Mouse (Mus musculus) 3T3-L1 (cell line): ENCODE results near the gene Vipr1.

Source experiments
- DNase-seq: peaks from one replicate; pipeline ENCODE4 v3.0.0-alpha.2; 2015; ENCODE audit warnings: low read depth, low spot score

Vipr1 gene

DNA sequence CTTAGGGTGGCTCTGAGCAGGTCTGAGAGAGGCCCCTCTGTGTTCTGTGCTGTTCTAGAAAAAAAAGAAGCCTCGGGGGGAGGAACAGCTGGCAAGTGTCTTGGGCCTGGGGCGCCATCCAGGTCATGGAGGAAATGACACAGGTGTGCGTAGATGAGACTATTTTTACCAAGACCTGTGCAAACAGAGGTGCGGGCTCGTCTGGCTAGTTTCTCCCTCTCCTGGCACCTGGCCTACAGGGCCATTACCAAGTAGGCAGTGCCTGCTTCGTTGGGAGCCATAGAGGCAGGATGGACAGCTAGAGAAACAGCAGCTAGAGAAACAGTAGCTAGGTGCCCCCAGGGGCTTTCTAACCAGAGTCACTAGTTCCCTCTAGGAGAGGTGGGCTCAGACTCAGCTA lies 9.2 kb upstream of the Vipr1 start:
- DNase-seq: no peak

DNA sequence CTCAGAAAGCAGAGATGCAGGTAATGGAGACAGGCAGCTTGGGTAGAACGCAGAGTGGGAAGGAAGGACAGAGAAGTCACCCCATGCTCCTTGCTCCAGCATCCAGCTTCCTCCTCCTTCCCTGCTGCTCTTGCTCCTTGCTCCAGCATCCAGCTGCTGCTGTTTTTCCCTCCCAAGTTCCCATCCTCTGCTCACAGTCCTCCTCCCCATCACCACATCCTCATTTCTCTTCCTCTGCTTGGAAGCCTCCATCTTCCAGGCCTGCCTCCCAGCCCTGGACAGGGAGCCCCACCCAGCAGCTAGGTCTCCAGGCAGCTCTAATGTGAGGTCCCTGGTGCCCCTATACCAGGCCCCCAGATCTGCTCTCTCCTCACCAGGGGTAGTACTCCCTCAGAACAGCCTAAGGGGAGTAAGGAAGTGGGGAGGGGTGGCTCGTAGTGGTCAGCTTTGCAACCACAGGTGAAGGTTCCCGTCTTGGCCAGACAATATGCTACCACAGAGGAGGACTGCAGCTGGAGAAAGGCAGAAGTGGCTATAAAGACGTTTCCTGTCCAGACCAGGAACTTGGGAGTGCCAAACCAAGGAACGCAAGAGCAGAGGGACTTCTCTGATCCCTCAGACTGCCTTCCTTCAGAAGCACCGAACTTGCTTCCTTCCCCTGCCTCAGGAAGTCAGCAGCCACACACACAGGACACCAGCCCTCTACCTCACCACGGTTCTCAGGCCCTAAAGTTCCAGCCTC lies 6.5 kb upstream of the Vipr1 start:
- DNase-seq: no peak

DNA sequence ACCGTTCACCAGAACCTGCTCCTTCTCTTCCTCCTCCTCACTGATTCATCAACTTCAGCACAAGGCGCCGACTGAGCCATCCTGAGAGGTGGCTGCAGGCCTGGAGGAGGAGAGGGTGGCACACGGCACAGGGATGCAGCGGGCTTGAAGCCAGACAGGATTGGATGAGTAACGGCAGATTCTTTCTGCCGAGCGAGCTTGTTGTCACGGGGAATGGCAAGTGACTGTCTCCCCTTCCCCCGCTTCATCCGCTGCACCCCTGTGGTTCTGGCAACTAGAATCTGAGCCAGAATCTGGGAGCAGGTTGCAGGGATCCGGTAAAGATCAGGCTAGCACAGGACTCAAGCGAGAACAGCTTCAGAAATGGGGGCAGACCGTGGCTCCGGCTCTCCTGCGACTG lies 2.7 kb upstream of the Vipr1 start:
- no peak for DNase-seq

DNA sequence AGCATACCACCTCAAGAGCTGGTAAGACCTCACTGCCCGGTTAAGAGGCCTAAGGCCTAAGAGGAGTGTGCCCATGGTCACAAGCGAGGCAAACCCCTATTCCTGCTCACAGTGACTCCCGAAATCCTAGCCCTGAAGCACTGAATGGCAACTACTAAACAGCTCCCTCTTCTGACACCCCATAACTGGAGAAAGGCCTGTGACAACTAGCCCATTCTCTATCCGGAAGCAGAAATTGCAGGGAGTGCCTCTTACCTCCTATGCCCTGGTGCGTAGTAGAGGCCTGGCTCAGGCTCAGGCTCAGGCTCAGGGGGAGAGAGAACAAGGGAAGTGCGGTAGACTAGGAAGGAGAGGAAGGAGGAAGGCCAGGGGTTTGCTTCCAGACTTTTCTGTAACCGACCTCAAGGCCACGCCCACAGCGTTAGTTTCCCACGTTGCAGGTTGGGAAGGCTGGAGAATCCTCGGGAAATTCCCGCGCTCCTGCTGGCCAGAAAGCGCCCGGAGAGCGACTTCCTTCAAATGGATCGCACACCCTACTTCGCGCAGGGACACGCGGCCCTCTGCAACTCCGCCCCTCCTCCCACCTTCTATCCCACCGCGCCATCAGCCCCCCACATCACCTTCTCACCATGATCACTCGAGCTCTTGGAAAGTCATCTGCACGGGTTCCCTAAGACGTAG lies 1.1 kb upstream of the Vipr1 start:
- no peak for DNase-seq

DNA sequence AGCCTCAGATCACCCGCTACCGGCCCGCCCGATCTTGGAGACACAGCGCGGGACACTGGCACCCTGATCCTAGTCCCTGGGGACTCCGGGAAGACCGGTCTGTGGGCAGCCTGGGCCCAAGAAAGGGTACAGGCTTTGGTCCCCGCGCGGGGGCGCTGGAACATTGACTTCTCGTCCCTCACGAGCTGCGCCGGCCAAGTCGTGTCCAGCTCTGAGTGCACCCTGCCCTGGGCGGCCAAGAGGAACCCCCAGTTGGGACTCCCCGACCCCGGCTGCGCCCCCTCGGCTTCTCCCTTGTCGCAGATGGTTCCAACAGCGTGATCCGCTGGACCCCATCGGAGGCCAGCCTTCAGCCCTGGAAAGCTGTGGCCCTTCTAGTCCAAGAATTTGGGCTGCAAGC lies 515 bp upstream of the Vipr1 start, which contains the start of gene Lyzl4:
Gene Lyzl4, minus strand, starts transcription at position 96 of the 400 bp plus-strand sequence.
- peak; percentile 34 for DNase-seq

DNA sequence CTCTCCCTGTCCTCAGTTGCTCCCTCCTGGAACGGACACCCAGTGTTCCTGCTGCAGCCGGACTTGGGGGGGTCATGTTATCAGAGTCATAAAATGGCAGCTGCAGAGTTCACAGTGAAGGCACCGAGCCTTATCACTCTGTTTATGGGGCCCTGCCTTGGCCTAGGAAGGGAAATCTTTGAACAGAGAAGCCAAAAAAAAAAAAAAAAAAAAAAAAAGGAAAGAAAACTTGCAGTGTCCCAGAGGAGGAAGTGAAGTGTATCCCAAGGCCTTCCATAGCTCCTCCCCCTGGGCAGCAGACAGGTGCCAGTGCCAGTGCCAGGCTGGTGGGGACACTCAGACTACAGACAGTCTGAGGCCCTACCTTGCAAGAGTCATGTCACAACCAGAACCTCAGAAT lies 2.3 kb downstream of the Vipr1 start:
- no peak for DNase-seq

DNA sequence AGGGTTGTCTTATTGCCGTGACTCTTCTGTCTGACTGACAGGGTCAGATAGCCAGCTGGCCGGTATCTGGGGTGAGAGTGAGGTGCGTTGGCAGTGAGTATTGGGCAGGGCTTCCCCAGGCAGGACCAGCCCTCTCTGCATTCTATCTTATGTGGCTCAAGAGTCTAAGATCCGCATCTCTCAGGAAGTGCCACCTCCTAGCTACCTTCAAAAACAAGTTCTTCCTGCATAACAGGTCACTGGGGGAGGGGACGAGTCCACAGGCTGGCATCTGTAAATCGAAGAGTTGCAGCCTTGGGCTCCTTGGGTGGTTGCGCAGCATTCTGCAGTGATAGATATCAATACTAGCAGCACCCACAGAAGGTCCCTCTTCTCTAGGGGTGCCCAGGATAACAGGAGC lies 4.5 kb downstream of the Vipr1 start:
- no peak for DNase-seq

DNA sequence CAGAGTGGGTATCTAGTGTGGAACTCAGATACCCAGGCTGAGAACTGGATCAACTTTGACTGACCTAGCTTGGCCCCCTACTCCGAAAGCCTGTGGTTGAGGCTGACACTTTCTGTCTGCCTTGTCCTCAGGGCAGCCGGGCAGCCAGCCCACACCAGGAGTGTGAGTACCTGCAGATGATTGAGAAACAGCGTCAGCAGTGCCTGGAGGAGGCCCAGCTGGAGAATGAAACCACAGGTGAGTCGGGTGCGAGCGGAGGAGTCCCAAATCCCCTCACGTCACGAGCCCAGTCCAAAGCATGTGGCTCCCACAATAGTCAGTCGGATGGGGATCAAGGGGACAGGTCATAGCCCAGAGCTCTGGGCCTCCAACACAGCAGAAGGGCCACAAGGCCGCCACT lies 11.2 kb downstream of the Vipr1 start:
- DNase-seq: no peak

DNA sequence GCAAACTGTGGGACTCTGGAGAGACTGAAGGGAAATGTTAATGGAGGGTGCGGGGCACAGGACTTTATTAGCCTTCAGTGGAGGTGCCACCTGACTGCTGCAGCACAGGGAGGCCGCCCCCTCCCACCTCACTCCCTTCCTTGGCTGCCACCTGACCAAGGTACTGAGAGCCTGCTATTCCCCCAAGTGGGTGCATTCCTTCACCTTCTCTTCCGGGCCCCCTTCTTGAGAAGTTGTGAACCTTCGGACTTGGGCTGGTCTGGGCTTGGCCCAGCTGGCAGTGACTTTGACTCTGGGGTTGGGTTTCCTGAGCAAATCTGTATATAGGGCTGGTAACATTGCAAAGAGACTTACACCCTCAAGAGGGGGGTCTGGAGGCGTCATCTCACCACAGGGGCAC lies 13.8 kb downstream of the Vipr1 start:
- no peak for DNase-seq

DNA sequence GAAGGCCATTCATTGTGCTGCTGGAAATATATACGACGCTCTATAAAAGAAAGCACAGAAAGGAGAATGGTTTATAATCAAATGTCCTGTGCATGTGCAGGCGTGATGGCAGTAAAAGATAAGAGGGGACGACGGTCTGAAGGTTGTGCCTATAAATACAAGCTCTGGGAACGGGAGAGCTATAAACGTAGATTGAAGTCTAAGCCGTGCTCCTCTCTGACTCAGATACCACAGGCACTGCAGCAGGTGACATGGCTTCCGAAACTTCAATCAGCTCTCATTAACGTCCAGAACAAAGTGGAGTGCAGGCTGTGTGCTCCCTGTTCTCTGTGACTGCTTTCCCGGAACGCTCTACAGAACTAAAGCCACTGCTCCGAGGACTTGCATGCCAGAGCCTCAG lies 14.6 kb downstream of the Vipr1 start:
- no peak for DNase-seq

DNA sequence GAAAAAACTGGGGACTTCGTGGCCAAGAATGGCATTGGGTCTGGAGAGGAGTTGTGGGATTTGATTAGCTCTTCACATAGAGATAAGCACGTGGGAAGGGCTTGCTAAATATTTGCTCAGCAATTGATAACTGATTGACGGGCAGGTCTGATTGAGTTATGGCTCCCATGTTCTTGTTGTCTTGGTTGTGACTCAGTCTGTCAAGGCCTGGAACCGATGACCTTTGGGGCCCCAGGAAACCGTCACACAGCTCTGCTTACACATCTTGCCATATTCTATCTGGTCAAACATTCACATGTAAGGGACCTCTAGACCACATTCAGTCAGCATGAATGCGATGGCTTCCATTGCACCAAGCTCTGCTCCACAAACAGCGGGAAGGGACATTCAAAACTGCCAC lies 15.7 kb downstream of the Vipr1 start:
- no peak for DNase-seq

DNA sequence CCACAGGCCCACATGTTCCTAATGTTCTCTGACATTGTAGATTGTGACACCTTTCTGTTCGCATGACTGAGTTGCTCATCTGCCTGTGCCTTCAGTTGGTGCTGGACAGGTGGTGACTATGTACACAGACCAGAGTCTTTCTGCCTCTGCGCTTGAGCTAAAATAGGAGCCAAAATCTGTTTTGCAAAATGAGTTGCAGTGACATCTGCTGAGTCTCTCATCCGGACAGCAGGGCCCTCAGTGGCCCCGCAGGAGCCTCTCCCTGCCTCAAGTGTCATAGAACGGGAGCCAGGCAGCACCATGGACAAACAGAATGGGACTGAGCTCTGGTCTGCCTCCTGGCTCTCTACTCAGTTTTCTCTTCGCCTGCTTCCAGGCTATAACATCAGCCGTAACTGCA lies 17.3 kb downstream of the Vipr1 start:
- DNase-seq: no peak

DNA sequence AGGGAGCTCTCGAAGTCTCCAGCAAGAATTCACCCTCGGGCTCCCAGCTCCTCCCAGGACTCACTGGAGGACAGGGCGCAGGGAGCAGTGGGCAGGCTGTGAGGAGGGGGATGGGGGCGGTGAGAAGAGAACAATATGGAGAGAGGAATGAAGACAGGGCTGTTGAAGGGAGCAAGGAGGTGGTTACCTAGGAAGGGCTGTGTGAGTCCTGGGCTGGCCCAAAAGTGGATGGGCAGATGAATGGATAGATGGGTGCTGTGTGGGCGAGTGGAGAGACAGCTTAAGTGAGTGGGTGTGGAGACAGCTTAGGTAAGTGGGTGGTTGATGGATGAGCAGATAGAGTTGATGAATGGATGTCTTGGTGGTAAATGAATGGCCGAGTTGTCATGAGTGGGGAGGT lies 21.0 kb downstream of the Vipr1 start:
- DNase-seq: no peak

DNA sequence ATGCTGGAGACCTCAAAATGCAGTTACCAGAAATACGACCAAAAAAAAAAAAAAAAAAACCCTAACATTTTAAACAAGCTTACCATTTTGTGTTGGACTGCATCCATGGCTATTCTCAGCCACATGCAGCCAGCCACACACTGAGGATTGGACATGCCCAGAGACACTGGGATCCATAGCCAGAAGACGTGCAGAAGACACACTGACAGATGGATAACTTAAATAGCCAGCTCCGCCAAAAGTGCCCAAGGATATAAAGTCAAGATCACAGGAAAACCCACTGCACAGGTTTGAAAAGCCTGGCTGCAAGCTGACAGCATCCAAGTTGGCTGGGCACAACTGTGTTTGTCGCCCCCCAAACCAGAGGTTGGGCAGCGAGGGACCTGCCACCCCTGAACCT lies 21.6 kb downstream of the Vipr1 start:
- no peak for DNase-seq

DNA sequence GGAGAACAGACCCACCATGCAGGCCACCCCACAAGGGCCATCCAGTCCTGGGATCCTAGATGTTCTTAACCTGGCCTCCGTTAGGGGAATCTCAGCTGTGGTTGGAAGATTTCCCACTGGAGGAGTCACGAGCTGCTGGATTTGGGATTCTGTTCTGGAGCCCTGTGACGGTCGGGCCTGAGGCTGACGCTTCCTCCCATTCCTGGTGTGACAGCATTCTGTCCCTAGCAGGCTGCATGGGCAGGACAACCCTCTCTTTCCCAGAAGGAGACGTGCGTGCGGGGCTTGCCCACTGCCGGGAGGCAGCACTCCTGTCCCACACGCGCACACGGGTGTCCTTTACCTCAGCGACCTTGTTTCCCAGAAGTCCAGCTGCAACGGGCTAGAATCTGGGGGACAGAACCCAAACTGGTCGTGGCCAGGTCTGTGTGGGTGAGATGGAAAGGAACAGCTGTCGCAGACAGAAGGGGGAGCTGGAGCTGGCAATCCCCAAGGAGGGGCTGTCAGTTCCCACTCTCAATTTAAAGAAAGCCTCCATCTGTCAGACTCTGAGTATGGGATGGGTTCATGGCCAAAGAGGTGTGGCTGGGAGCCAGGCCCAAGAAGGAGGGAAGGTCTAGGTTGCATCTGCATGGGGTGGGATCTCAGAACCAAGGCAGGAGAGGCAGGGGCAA lies 24.6 kb downstream of the Vipr1 start:
- DNase-seq: no peak

DNA sequence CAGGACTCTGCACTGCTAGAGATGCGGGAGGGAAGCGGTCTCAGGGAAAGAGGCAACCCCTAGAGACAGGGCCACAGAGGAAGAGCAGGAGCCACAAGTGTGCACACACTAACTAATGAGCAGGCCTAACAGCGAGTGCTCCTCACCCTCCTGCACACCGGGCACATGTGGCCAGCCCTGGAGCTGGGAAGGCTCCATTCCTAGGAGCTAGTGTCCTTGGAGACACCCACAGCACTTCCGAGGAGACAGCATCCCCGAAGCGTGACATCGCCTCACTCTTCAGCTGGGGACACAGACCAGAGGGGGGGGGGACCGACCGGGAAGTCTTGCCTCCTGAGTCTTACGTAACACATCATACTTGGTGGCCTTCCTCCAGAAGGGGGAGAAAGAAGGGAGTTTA lies 25.3 kb downstream of the Vipr1 start:
- no peak for DNase-seq

DNA sequence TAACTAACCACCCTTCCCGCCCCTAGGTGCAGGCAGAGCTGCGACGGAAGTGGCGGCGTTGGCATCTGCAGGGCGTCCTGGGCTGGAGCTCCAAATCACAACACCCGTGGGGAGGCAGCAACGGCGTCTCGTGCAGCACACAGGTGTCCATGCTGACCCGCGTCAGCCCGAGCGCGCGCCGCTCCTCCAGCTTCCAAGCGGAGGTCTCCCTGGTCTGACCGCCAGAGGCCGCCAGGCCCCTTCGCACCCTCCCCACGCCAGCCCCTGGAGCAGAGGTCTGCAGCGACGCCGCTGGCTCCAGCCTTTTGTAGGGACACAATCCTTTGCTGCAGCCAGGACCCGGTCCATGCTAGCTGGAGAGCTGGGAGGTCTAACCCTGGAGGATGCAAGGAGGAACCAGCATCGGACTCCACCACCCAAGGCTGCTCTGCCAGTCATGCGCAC lies 26.9 kb downstream of the Vipr1 start:
- peak; percentile 45 for DNase-seq

DNA sequence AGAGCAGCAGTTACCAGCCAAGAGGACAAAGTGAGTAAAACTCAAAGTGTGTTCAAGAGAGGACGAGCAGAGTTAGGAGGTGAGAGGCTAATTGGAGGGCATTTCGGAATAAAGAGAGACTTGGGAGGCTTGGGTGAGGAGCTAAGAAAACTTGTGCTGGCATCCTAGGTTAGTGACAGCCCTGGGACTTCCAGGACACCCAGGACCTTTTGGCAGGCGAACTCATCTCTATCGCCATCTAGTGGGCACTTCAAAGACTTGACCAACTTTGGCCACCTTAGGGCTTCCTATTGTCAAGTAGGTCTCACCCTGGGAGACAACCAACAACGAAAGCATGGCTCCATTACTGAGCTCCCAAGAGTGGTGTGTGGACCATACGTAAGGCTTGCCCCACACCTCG lies 28.8 kb downstream of the Vipr1 start:
- peak; percentile 72 for DNase-seq

DNA sequence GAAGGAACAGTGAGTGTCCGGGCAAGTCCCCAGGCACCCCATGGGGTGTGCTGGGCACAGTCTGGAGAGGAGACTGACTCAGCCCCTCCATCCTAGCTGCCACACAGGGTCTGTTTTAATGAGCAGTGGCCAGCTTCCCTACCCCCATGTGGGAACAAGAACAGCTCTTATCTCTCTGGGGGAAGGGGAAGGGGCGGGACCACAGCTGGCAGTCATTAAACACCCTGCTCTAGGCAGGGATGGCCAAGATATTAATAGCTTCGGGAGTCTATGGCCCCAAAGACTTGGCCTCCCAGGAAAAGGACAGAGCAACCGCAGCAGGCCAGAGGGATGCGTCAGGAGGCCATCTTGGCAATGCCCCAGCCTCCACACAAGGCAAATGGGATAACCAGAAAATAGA lies 29.8 kb downstream of the Vipr1 start:
- peak; percentile 98 for DNase-seq

DNA sequence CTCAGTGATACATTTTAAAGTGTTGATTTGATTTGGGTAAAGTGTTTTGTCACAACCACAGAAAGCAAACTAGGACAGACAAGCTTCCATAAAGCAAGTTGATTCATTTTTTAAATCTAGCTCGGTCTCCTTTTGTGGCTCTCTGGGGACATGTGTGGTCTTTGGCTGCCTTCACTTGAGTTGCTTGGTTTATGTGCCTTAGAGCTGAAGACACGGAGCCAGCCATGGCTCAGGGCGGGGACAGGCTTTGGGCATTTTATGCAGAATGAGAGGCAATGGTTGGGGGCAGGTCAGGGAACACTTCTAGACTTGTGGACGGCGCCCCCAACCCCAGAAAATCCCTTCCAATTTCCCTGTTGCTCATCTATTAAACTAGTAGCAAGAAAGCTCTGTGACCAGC lies 31.2 kb downstream of the Vipr1 start:
- peak; percentile 32 for DNase-seq

DNA sequence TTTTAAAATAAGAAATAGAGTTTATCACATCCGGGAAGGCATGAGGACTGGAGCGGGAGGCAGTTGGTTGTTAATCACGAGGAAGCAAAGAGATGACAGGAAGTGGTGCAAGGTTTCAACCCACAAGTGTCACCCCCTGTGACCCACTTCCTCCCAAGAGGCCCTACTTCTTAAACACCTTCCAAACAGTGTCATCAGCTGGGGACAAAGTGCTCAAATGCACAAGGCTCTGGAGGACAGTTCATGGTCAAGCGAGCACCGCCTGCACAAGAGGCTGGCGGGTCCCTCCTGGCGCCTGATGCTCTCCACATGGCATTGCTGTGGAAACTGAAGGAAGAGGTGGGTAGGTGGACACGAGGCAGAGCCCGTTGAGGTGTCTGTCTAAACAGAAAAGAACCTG lies 32.5 kb downstream of the Vipr1 start:
- no peak for DNase-seq

DNA sequence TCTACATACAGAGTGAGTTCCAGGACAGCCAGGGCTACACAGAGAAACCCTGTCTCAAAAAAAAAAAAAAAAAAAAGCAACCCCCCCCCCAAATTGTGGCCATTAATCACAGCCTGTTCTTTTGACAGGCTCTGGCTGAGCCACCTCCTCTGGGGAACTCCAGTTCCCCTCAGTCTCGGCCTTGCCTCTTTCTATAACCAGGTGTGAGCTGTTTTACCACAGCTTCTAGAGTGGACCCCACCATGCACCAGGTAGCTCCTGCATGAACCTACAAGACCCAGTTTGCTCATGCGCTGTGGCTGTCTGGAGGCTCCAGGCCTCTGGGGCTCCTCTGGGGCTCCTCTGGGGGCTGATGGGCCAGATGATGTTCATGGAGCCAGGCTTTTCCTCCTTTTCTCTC lies 33.0 kb downstream of the Vipr1 start:
- no peak for DNase-seq

DNA sequence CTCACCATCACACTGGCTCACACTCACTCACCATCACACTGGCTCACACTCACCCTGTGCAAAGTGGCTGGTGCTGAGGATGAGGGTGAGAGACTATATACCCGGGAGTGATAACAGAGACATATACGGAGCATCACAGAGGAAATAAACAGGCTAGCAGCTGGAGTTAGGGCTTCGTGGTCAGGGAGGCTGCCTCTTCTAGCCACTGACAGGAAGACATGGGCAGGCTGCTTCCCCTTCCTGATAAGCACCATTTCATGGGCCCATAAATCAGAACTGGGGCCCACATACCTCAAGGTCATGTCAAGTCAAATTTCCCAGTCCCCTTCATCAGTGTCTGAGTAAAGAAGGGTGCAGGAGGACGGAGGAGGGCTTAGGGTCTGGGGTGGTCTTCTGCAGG lies 34.6 kb downstream of the Vipr1 start:
- no peak for DNase-seq
